Mouse (Mus musculus) thymus, adult 2 months (tissue): Measurements from ENCODE around the gene Pacrg. TPM values are rescaled to one million over a fixed set of nuclear protein-coding genes. Genes with fewer than 3 reads are reported as not detected.

Experiments
- DNase-seq: peaks from one replicate; pipeline ENCODE4 v3.0.0; 2021
- H3K27ac ChIP-seq: fragments of 200-500 bp; 2 replicates; pipeline ENCODE4 v1.5.1; 2012; ENCODE audit warnings: low read length, control low read depth; ENCODE audit not compliant: control insufficient read depth, insufficient read depth
- H3K27me3 ChIP-seq: fragments of 200-500 bp; 2 replicates; pipeline ENCODE4 v1.6.1; 2012; ENCODE audit warnings: mild to moderate bottlenecking, low read length, moderate library complexity, mixed read lengths; ENCODE audit not compliant: control insufficient read depth, insufficient read depth
- H3K36me3 ChIP-seq: fragments of 200-500 bp; 2 replicates; pipeline ENCODE4 v1.6.1; 2012; ENCODE audit warnings: mild to moderate bottlenecking, low read length, moderate library complexity; ENCODE audit not compliant: control insufficient read depth, insufficient read depth
- H3K4me1 ChIP-seq: fragments of 200-500 bp; replicated peaks from 2 replicates; pipeline ENCODE4 v1.6.1; 2012; ENCODE audit warnings: low read length; ENCODE audit not compliant: control insufficient read depth, insufficient read depth
- H3K4me3 ChIP-seq: fragments of 200-500 bp; 2 replicates; pipeline ENCODE4 v1.5.1; 2012; ENCODE audit warnings: mild to moderate bottlenecking, low read length, control low read depth, moderate library complexity; ENCODE audit not compliant: control insufficient read depth, insufficient read depth
- CTCF ChIP-seq: fragments of 200-500 bp; IDR thresholded peaks from 2 replicates; pipeline ENCODE4 v1.5.1; 2012; ENCODE audit warnings: mild to moderate bottlenecking, control low read depth, low read length, moderate library complexity, borderline replicate concordance; ENCODE audit not compliant: control insufficient read depth, poor library complexity, insufficient read depth; ENCODE audit errors: extremely low read depth
- POLR2A ChIP-seq: fragments of 200-500 bp; IDR thresholded peaks from 2 replicates; pipeline ENCODE4 v1.6.1; 2012; ENCODE audit warnings: mild to moderate bottlenecking, low read length, control low read depth, moderate library complexity; ENCODE audit not compliant: control insufficient read depth, poor library complexity, insufficient read depth; ENCODE audit errors: extremely low read depth
- WGBS: fragments of 180-500 bp; shearing (Covaris S2); methylation state at CpG from one replicate; pipeline ENCODE4 v1.1.7; 2018; 5-methylcytosine and 5-hydroxymethylcytosine counted together
- polyA plus RNA-seq: library from polyadenylated mRNA; depleted of rRNA; stranded (reverse); fragments of >200 nt; gene quantifications from 2 replicates; pipeline ENCODE4 v1.2.3, GENCODE M21; 2012

Gene Pacrg
- polyA plus RNA-seq, 1 experiment, result 0.34 TPM

GRCm38 (mm10) chr17:10519506-10520155 lies 320.5 kb downstream of the Pacrg start:
- Histone ChIP-seq H3K27me3 (no peaks in the 10 kb centered on the region), H3K36me3 (no peaks in the 10 kb centered on the region), H3K4me1 (no peaks in the 10 kb centered on the region), H3K4me3 (no peak overlapping the region), H3K27ac (no peak overlapping the region)
- no peak for DNase-seq
- WGBS, result 82% methylated on average over 11 of the region's 11 CpGs
- TF ChIP-seq POLR2A (no peak), CTCF (no peak)

DNA sequence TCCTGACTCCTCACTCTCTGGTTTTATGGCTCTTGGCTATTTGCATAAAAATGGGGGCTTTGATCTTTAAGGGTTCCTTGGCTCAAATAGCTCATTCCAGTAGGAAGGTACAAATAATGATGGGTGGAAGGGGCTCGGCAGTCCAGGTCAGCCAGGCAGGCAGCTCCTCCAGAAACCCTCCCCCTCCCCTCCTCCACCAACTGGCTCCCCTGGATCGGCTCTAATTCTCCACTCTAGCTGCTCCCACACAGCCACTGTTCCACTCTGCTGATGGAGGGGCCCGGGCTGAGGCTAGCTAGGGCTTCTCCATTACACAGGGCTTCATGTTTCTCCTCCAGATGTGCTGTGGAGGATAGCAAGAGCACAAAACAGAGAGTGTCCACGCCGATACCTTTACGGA lies 325.3 kb downstream of the Pacrg start:
- H3K36me3 ChIP-seq, result no peaks in the 10 kb centered on the region
- H3K27ac ChIP-seq, result no peak overlapping the region
- DNase-seq, result no peak
- TF ChIP-seq POLR2A (no peak), CTCF (no peak)
- WGBS, result 82% methylated on average over 6 of the region's 6 CpGs
- no peak overlapping the region for H3K4me3 ChIP-seq
- no peaks in the 10 kb centered on the region for H3K27me3 ChIP-seq
- no peaks in the 10 kb centered on the region for H3K4me1 ChIP-seq

DNA sequence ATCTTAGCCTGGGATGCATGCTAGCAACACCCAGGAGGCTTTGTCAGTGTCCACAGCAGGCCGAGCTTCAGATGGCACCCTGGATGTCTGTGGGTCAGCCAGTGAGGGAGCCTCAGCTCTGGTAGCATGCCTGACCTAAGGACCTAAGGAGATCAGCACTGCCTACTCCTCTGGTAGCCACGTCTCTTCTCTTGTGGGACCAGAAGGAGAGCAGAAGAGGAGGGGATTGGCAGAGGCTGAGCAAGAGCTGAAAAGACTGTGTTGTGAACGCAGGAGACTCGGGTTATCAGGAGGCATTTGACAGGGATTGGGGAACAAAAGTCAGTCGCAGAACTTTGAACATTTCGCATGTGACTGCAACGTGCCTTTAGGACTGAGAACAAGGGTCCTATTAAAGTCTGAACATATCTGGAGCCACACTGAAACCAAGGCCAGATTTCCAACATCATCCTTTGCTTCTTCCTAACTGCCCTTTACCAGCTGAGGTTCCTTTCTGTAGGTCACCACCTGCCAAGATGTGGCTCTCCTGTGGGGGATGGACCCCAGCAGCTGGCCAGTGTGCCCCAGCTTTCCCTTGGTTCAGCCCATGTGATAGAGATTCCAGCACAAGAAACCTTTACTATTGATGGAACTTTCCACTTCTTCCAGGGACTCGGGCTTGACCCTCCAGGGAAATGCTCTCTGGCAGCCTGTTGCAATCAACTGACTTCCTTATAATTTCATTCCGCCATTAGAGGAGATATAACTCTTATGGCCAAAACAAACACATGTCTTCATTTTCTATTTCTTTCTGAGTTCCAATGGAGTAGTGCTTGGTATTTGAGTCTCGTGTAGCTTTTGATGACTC lies 329.0 kb downstream of the Pacrg start:
- no peaks in the 10 kb centered on the region for H3K27me3 ChIP-seq
- no peak overlapping the region for H3K4me3 ChIP-seq
- DNase-seq, result no peak
- no peaks in the 10 kb centered on the region for H3K36me3 ChIP-seq
- H3K4me1 ChIP-seq, result no peaks in the 10 kb centered on the region
- no peak overlapping the region for H3K27ac ChIP-seq
- no peak for TF ChIP-seq POLR2A
- WGBS, result 90% methylated on average over 10 of the region's 10 CpGs

GRCm38 (mm10) chr17:10510467-10510866 lies 329.6 kb downstream of the Pacrg start:
- DNase-seq, result no peak
- Histone ChIP-seq H3K4me1 (no peaks in the 10 kb centered on the region), H3K27ac (no peak overlapping the region), H3K4me3 (no peak overlapping the region), H3K36me3 (no peaks in the 10 kb centered on the region), H3K27me3 (no peaks in the 10 kb centered on the region)
- WGBS, result 95% methylated on average over 5 of the region's 5 CpGs
- TF ChIP-seq CTCF (no peak), POLR2A (no peak)

DNA sequence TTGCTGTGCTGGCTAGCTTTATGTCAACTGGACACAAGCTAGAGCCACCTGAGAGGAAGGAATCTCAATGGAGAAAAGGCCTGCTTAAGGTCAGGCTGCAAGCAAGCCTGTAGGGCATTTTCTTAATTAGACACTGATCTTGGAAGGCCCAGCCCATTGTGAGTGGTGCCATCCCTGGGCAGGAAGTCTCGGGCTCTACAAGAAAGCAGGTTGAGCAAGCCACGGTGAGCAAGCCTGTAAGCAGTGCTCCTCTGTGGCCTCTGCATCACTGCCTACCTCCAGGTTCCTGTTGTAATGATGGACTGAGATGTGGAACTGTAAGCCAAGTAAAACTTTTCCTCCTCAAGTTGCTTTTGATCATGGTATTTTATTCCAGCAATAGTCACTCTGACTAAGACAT lies 332.0 kb downstream of the Pacrg start:
- Histone ChIP-seq H3K27ac (no peak overlapping the region), H3K36me3 (no peaks in the 10 kb centered on the region), H3K4me1 (no peaks in the 10 kb centered on the region), H3K4me3 (no peak overlapping the region), H3K27me3 (no peaks in the 10 kb centered on the region)
- 86% methylated on average over 2 of the region's 2 CpGs for WGBS
- DNase-seq, result no peak
- no peak for TF ChIP-seq POLR2A
- no peak for TF ChIP-seq CTCF

DNA sequence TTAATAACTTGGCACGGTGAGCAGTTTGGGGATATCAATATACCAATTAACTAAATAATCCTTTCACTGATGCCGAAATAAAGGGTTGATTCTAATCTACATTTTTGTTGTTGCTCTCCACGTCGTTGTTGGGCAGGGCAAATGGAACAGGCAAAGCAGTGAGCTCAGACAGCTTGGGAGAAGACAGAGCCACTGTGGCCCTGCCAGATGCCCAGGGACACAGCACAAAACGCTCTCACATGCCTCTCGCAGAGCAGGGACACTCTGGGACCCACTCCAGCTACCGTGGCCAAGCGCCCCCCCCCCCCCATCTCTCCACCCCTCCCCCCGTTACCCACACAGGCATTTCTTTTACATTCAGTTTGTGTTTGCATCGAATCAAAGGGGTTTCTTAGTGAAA lies 332.6 kb downstream of the Pacrg start:
- Histone ChIP-seq H3K36me3 (no peaks in the 10 kb centered on the region), H3K4me1 (no peaks in the 10 kb centered on the region), H3K27ac (no peak overlapping the region), H3K27me3 (no peaks in the 10 kb centered on the region), H3K4me3 (no peak overlapping the region)
- WGBS, result 83% methylated on average over 10 of the region's 10 CpGs
- TF ChIP-seq CTCF, result no peak
- TF ChIP-seq POLR2A, result no peak
- DNase-seq, result no peak
